Mouse (Mus musculus): ENCODE results near the gene Hoxb6. TPM values are rescaled to one million over a fixed set of nuclear protein-coding genes. Genes with fewer than 3 reads are reported as not detected.

The Hoxb6 gene
- polyA plus RNA-seq, 1 experiment, result not detected

DNA sequence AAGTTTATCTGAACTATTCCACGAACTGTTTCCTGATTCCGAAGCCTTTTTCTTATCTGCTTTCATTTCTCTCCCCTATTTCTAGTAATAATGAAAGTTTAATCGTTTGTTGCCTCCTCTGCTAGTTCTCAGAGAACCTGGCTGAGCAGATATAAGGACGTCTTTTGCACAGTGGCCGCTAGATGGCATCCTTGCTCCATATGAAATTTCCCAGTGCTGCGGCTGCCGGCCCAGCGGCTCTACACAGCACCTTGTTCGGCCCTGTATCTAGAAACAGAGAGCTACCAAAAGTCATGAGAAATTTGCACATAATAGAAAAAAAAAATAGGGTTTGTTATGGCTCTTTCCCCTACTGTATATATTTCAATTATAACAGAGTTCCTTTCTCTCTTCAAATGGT is 13.5 kb upstream of the Hoxb6 start:
- no peaks in the 10 kb centered on the region for H3K4me1 ChIP-seq (ENCODE audit: control insufficient read depth, insufficient read depth, low read length)
- no peak for TF ChIP-seq POLR2A (IDR thresholded peaks at IDR 0.05; ENCODE audit: extremely low read depth, insufficient read depth, low read length)
- TF ChIP-seq CTCF (IDR thresholded peaks at IDR 0.05; ENCODE audit: extremely low read depth, insufficient read depth, low read length), result peak; percentile 85
- no peak overlapping the region for H3K27ac ChIP-seq (ENCODE audit: insufficient read depth, low read length)
- no peak overlapping the region for H3K4me3 ChIP-seq (ENCODE audit: insufficient read depth, low read length)

DNA sequence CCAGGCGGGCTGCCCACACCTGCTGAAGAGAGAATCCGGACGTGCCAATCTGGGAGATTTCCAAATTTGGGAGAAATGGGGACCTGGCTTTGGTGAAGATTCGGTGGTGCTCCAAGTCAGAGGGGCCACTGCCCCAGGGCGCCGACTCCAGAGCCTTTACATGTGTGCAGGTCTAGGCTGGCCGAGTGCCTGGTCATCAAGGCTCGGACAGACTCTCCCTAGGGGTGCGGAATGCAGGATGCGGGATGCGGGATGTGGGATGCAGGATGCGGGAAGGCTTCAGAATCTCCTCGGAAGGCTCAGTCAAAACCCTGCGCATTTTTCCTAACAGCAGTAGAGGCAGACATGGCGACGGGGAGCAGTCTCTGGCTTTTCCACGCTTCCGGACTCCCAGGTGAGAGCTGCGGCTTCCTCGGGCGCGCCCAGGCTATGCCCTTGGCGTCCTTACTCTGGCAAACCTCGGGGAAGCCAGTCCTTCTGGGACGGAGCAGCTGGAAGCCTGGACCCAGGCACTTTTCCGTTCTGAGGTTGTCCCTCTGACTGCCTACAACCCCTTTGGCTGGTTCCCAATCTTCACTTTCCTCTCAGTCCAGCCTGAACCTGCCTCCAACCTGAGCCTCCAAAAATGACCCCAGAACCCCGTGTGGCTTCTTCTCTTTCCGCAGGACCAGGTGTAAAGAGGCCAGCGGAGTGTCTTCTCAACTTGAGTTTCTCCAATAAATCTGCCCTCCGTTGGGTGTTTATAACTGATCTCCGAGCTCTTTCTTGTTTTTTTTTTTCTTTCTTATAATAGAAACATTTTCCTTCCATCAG is 12.6 kb upstream of the Hoxb6 start:
- Histone ChIP-seq H3K27ac (ENCODE audit: insufficient read depth, low read length) (no peak overlapping the region), H3K4me3 (ENCODE audit: insufficient read depth, low read length) (no peak overlapping the region), H3K4me1 (ENCODE audit: control insufficient read depth, insufficient read depth, low read length) (no peaks in the 10 kb centered on the region)
- TF ChIP-seq POLR2A (IDR thresholded peaks at IDR 0.05; ENCODE audit: extremely low read depth, insufficient read depth, low read length) (no peak), CTCF (IDR thresholded peaks at IDR 0.05; ENCODE audit: extremely low read depth, insufficient read depth, low read length) (no peak)

- Histone ChIP-seq H3K4me1 (ENCODE audit: control insufficient read depth, insufficient read depth, low read length) (no peaks in the 10 kb centered on the region), H3K27ac (ENCODE audit: insufficient read depth, low read length) (no peak overlapping the region), H3K4me3 (ENCODE audit: insufficient read depth, low read length) (no peak overlapping the region)
- TF ChIP-seq CTCF (IDR thresholded peaks at IDR 0.05; ENCODE audit: extremely low read depth, insufficient read depth, low read length) (no peak), POLR2A (IDR thresholded peaks at IDR 0.05; ENCODE audit: extremely low read depth, insufficient read depth, low read length) (no peak)
Measured at GRCm38 (mm10) chr11:96280399-96281378, 11.6 kb upstream of the Hoxb6 start.

DNA sequence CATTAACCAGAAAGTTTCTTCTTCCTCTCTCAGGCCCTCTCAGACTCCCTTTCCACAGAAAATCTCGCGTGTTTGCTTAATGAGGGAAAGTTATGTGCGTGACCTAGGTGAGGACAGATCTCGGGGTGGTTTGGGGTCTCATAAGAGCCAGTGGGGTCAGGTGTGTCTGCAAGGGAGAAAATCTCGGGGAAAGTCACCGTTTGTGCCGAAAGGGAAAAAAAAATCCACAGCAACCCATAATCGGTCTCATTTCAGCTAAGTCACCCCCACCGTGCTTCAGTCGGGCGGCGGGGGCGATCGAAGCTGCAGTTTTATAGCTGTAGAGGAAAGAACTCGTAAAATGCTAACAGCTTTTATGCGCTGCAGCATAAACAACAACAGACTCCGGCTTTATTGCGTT is 10.9 kb upstream of the Hoxb6 start:
- no peaks in the 10 kb centered on the region for H3K4me1 ChIP-seq (ENCODE audit: control insufficient read depth, insufficient read depth, low read length)
- no peak overlapping the region for H3K27ac ChIP-seq (ENCODE audit: insufficient read depth, low read length)
- TF ChIP-seq POLR2A (IDR thresholded peaks at IDR 0.05; ENCODE audit: extremely low read depth, insufficient read depth, low read length), result no peak
- no peak overlapping the region for H3K4me3 ChIP-seq (ENCODE audit: insufficient read depth, low read length)

DNA sequence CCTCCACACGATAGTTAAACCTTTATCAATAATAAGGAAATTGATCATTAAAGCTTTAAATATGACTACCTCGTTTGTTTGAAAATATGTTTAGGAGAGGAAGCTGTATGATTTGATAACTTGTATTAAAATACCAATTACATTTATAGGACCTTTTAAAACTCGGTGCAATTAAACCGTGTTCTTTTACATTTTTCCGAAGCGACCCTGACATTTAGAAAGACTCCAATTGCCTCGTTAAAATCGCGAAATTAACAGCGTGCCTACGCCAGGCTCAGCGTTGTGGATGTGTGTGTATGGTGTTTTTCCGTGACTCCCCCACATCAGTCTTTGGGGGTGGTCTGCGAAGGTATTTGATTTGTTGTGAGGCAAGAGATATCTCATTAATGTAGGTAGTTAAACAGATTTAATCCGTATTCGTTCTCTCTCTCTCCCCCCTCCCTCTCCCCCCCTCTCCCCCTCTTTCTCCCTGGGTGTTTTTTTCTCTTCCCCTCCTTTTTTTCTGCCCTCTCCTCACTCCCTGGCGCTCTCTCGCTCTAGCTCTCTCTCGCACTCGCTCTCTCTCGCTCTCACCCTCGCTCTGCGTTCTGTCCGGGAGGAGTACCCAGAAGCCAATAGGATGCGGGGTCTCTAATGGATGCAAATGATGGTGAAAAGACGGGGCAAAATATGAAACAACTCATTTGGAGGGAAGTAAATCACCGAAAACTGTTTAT is 10.3 kb upstream of the Hoxb6 start, which contains the start of gene Hoxb8:
TSS of gene Hoxb8 (plus strand) at position 51 of the 716 bp plus-strand sequence.
- H3K4me3 ChIP-seq (ENCODE audit: insufficient read depth, low read length), result no peak within 1 kb of the TSS

DNA sequence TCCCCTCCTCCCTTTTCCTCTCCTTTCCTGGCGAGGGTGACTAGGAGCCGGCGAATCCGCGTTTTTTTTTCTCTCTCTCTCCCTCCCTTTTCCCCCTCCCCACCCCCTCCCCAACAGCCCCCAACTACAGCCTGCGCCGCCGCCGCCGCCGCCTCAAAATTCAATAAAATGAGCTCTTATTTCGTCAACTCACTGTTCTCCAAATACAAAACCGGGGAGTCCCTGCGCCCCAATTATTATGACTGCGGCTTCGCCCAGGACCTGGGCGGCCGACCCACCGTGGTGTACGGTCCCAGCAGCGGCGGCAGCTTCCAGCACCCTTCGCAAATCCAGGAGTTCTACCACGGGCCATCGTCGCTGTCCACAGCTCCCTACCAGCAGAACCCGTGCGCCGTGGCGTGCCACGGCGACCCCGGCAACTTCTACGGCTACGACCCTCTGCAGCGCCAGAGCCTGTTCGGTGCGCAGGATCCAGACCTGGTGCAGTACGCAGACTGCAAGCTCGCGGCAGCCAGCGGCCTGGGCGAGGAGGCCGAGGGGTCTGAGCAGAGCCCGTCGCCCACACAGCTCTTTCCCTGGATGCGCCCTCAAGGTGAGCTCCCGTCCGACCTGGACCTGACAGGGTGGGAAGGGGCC is 9.4 kb upstream of the Hoxb6 start:
- TF ChIP-seq POLR2A (IDR thresholded peaks at IDR 0.05; ENCODE audit: extremely low read depth, insufficient read depth, low read length), result no peak
- TF ChIP-seq CTCF (IDR thresholded peaks at IDR 0.05; ENCODE audit: extremely low read depth, insufficient read depth, low read length), result no peak
- Histone ChIP-seq H3K4me3 (ENCODE audit: insufficient read depth, low read length) (no peak overlapping the region), H3K27ac (ENCODE audit: insufficient read depth, low read length) (no peak overlapping the region), H3K4me1 (ENCODE audit: control insufficient read depth, insufficient read depth, low read length) (no peaks in the 10 kb centered on the region)

More for the DNA sequence above, 10.3 kb upstream of the Hoxb6 start, which contains the start of gene Hoxb8:
- Histone ChIP-seq H3K4me1 (ENCODE audit: control insufficient read depth, insufficient read depth, low read length) (no peaks in the 10 kb centered on the region), H3K27ac (ENCODE audit: insufficient read depth, low read length) (no peak within 1 kb of the TSS)
- TF ChIP-seq CTCF (IDR thresholded peaks at IDR 0.05; ENCODE audit: extremely low read depth, insufficient read depth, low read length), result no peak
- no peak for TF ChIP-seq POLR2A (IDR thresholded peaks at IDR 0.05; ENCODE audit: extremely low read depth, insufficient read depth, low read length)

DNA sequence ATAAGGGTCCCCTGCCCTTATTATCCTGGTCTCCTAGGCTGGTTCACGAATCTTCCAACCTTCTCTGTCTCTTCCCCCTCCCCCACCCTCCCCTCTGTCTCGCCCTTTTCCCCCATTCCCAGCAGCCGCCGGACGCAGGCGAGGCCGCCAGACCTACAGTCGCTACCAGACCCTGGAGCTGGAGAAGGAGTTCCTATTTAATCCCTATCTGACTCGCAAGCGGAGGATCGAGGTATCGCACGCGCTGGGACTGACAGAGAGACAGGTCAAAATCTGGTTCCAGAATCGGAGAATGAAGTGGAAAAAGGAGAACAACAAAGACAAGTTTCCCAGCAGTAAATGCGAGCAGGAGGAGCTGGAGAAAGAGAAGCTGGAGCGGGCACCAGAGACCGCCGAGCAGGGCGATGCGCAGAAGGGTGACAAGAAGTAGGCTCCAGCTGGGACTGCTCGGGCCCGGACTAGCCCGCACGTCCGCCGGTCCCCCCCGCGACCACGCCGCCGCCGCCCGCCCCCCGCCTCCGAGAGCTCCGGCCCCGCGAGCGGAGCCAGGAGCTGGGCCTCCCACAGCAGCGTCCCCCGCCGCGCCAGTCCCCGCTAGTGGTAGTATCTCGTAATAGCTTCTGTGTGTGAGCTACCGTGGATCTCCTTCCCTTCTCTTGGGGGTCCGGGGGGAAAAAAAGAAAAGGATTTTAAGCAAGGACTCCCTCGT is 8.1 kb upstream of the Hoxb6 start:
- H3K4me3 ChIP-seq (ENCODE audit: insufficient read depth, low read length), result no peak overlapping the region
- TF ChIP-seq CTCF (IDR thresholded peaks at IDR 0.05; ENCODE audit: extremely low read depth, insufficient read depth, low read length) (no peak), POLR2A (IDR thresholded peaks at IDR 0.05; ENCODE audit: extremely low read depth, insufficient read depth, low read length) (no peak)
- H3K27ac ChIP-seq (ENCODE audit: insufficient read depth, low read length), result no peak overlapping the region
- no peaks in the 10 kb centered on the region for H3K4me1 ChIP-seq (ENCODE audit: control insufficient read depth, insufficient read depth, low read length)

Measured in cortical plate, adult 2 months (tissue).